Mouse (Mus musculus) forebrain, embryonic 10.5 days (tissue): Measurements from ENCODE around the gene Smim15. TPM values are rescaled to one million over a fixed set of nuclear protein-coding genes. Genes with fewer than 3 reads are reported as not detected.

Experiments used
- DNase-seq: peaks from one replicate; pipeline ENCODE4 v3.0.0-alpha.2; 2017; ENCODE audit warnings: low spot score; ENCODE audit errors: extremely low spot score
- H3K27ac ChIP-seq: fragments of 300-500 bp; sonication (generic); 2 replicates; pipeline ENCODE4 v1.5.1; 2016; ENCODE audit warnings: mild to moderate bottlenecking
- H3K27me3 ChIP-seq: fragments of 300-500 bp; sonication (generic); 2 replicates; pipeline ENCODE4 v1.6.1; 2016; ENCODE audit warnings: mild to moderate bottlenecking; ENCODE audit not compliant: poor library complexity, severe bottlenecking
- H3K36me3 ChIP-seq: fragments of 300-500 bp; sonication (generic); replicated peaks from 2 replicates; pipeline ENCODE4 v1.6.1; 2016; ENCODE audit warnings: mild to moderate bottlenecking, moderate library complexity
- H3K4me1 ChIP-seq: fragments of 300-500 bp; sonication (generic); 2 replicates; pipeline ENCODE4 v1.6.1; 2016
- H3K4me3 ChIP-seq: fragments of 300-500 bp; sonication (generic); 2 replicates; pipeline ENCODE4 v1.5.1; 2016; ENCODE audit warnings: mild to moderate bottlenecking, moderate library complexity
- H3K9me3 ChIP-seq: fragments of 300-500 bp; sonication (generic); 2 replicates; pipeline ENCODE4 v1.6.1; 2016; ENCODE audit warnings: mild to moderate bottlenecking, moderate library complexity
- WGBS: fragments of 180-500 bp; shearing (Covaris S2); methylation state at CpG from one replicate; pipeline ENCODE4 v1.1.7; 2016; 5-methylcytosine and 5-hydroxymethylcytosine counted together
- polyA plus RNA-seq: library from polyadenylated mRNA; unstranded; fragments of >200 nt; fragmentation: Nextera tagmentation; extraction: Ambion mirVana; gene quantifications from 2 replicates; pipeline ENCODE4 v1.2.1, GENCODE M21; 2016

The Smim15 gene
- polyA plus RNA-seq, 1 experiment from 2014 or later, result 56.5 TPM

GRCm38 (mm10) chr13:108041358-108041757 is 2.9 kb upstream of the Smim15 start:
- Histone ChIP-seq H3K27me3 (0 out of 2 replicates have a peak, but pooled peaks cover 8% of the 10 kb centered on the region), H3K36me3 (peaks cover 2% of the 10 kb centered on the region; the same call in 1 of the 2 replicates), H3K27ac (no peak overlapping the region), H3K4me1 (peaks cover 59% of the 10 kb centered on the region), H3K4me3 (no peak overlapping the region), H3K9me3 (no peaks in the 10 kb centered on the region)
- DNase-seq, result peak; percentile 68
- WGBS, result 6% methylated on average over 7 of the region's 7 CpGs

GRCm38 (mm10) chr13:108043431-108044221 is 620 bp upstream of the Smim15 start:
- H3K9me3 ChIP-seq, result no peaks in the 10 kb centered on the region
- DNase-seq, result no peak
- H3K36me3 ChIP-seq, result peaks cover 22% of the 10 kb centered on the region
- H3K4me1 ChIP-seq, result peaks cover 59% of the 10 kb centered on the region
- WGBS, result 9% methylated on average over 23 of the region's 23 CpGs
- peak overlapping the region; percentile 97 for H3K27ac ChIP-seq
- H3K4me3 ChIP-seq, result peak overlapping the region; percentile 96
- H3K27me3 ChIP-seq, result 0 out of 2 replicates have a peak, but pooled peaks cover 8% of the 10 kb centered on the region

GRCm38 (mm10) chr13:108045646-108046045 is 1.4 kb downstream of the Smim15 start:
- Histone ChIP-seq H3K4me3 (no peak overlapping the region), H3K27ac (no peak overlapping the region), H3K9me3 (no peaks in the 10 kb centered on the region), H3K27me3 (0 out of 2 replicates have a peak, but pooled peaks cover 4% of the 10 kb centered on the region), H3K4me1 (peaks cover 47% of the 10 kb centered on the region), H3K36me3 (peaks cover 24% of the 10 kb centered on the region)
- no peak for DNase-seq
- 89% methylated on average over 3 of the region's 3 CpGs for WGBS

- Histone ChIP-seq H3K36me3 (peaks cover 25% of the 10 kb centered on the region), H3K27me3 (no peaks in the 10 kb centered on the region), H3K27ac (no peak overlapping the region), H3K4me1 (peaks cover 43% of the 10 kb centered on the region), H3K4me3 (no peak overlapping the region), H3K9me3 (no peaks in the 10 kb centered on the region)
- DNase-seq, result no peak
- WGBS, result 92% methylated on average over 3 of the region's 3 CpGs
These were observed 1.8 kb downstream of the Smim15 start for GRCm38 (mm10) chr13:108046071-108046470.

GRCm38 (mm10) chr13:108046891-108047290 is 2.6 kb downstream of the Smim15 start:
- WGBS, result 79% methylated on average over 6 of the region's 6 CpGs
- Histone ChIP-seq H3K4me3 (no peak overlapping the region), H3K36me3 (peaks cover 30% of the 10 kb centered on the region), H3K27me3 (no peaks in the 10 kb centered on the region), H3K9me3 (no peaks in the 10 kb centered on the region), H3K4me1 (peaks cover 35% of the 10 kb centered on the region), H3K27ac (no peak overlapping the region)
- no peak for DNase-seq

- 94% methylated on average over 6 of the region's 6 CpGs for WGBS
- Histone ChIP-seq H3K27ac (no peak overlapping the region), H3K36me3 (peaks cover 34% of the 10 kb centered on the region), H3K4me3 (no peak overlapping the region), H3K27me3 (no peaks in the 10 kb centered on the region), H3K4me1 (peaks cover 32% of the 10 kb centered on the region), H3K9me3 (no peaks in the 10 kb centered on the region)
- DNase-seq, result no peak
These were observed 3.1 kb downstream of the Smim15 start for GRCm38 (mm10) chr13:108047364-108047763.

GRCm38 (mm10) chr13:108056896-108057295 is 12.7 kb downstream of the Smim15 start:
- Histone ChIP-seq H3K36me3 (0 out of 2 replicates have a peak, but pooled peaks cover 7% of the 10 kb centered on the region), H3K9me3 (no peaks in the 10 kb centered on the region), H3K27ac (no peak overlapping the region), H3K4me3 (no peak overlapping the region), H3K4me1 (peaks cover 21% of the 10 kb centered on the region), H3K27me3 (peaks cover 20% of the 10 kb centered on the region; the same call in 1 of the 2 replicates)
- DNase-seq, result no peak
- WGBS, result 89% methylated on average over 3 of the region's 3 CpGs

- no peak for DNase-seq
- Histone ChIP-seq H3K27ac (no peak overlapping the region), H3K4me3 (no peak overlapping the region), H3K27me3 (peaks cover 38% of the 10 kb centered on the region), H3K36me3 (no peaks in the 10 kb centered on the region), H3K4me1 (peaks cover 41% of the 10 kb centered on the region), H3K9me3 (no peaks in the 10 kb centered on the region)
- WGBS, result 31% methylated on average over 7 of the region's 7 CpGs
These were observed 16.1 kb downstream of the Smim15 start for GRCm38 (mm10) chr13:108060286-108060885.

GRCm38 (mm10) chr13:108060936-108061578 is 16.8 kb downstream of the Smim15 start:
- peaks cover 38% of the 10 kb centered on the region for H3K27me3 ChIP-seq
- no peaks in the 10 kb centered on the region for H3K9me3 ChIP-seq
- no peak overlapping the region for H3K27ac ChIP-seq
- no peak for DNase-seq
- WGBS, result 36% methylated on average over 8 of the region's 8 CpGs
- H3K4me3 ChIP-seq, result no peak overlapping the region
- peaks cover 41% of the 10 kb centered on the region for H3K4me1 ChIP-seq
- no peaks in the 10 kb centered on the region for H3K36me3 ChIP-seq

- Histone ChIP-seq H3K4me3 (no peak overlapping the region), H3K9me3 (no peaks in the 10 kb centered on the region), H3K4me1 (peaks cover 41% of the 10 kb centered on the region), H3K27me3 (peaks cover 26% of the 10 kb centered on the region), H3K27ac (no peak overlapping the region), H3K36me3 (no peaks in the 10 kb centered on the region)
- DNase-seq, result no peak
- WGBS, result 80% methylated on average over 5 of the region's 5 CpGs
These were observed 18.7 kb downstream of the Smim15 start for GRCm38 (mm10) chr13:108062900-108063299.

GRCm38 (mm10) chr13:108063374-108064134 is 19.3 kb downstream of the Smim15 start:
- Histone ChIP-seq H3K27me3 (peaks cover 26% of the 10 kb centered on the region), H3K4me3 (no peak overlapping the region), H3K9me3 (no peaks in the 10 kb centered on the region), H3K27ac (peak overlapping the region; percentile 44), H3K4me1 (peaks cover 41% of the 10 kb centered on the region), H3K36me3 (no peaks in the 10 kb centered on the region)
- WGBS, result 77% methylated on average over 11 of the region's 11 CpGs
- no peak for DNase-seq

GRCm38 (mm10) chr13:108064331-108064730 is 20.1 kb downstream of the Smim15 start:
- DNase-seq, result no peak
- WGBS, result 52% methylated on average over 6 of the region's 6 CpGs
- peaks cover 26% of the 10 kb centered on the region for H3K27me3 ChIP-seq
- no peak overlapping the region for H3K4me3 ChIP-seq
- H3K36me3 ChIP-seq, result no peaks in the 10 kb centered on the region
- peaks cover 41% of the 10 kb centered on the region for H3K4me1 ChIP-seq
- H3K9me3 ChIP-seq, result no peaks in the 10 kb centered on the region
- H3K27ac ChIP-seq, result no peak overlapping the region
